Mouse (Mus musculus): ENCODE measurements around the gene Robo1.
A peak's percentile ranks its signal among the peaks of the same experiment; 100 is the strongest.

The Robo1 gene

GRCm38 (mm10) chr16:72841066-72841465, 533.0 kb downstream of the Robo1 start:
- DNase-seq, result peak; percentile 28

- no peak for DNase-seq
Observed at GRCm38 (mm10) chr16:72854101-72854500, 546.0 kb downstream of the Robo1 start.

- DNase-seq, result no peak
Observed at GRCm38 (mm10) chr16:72854809-72855503, 546.9 kb downstream of the Robo1 start.

- DNase-seq, result peak; percentile 28
Observed at GRCm38 (mm10) chr16:72861707-72862277, 553.7 kb downstream of the Robo1 start.

- no peak for DNase-seq
Observed at GRCm38 (mm10) chr16:72866011-72866410, 557.9 kb downstream of the Robo1 start.

- no peak for DNase-seq
Observed at GRCm38 (mm10) chr16:72874934-72875732, 567.0 kb downstream of the Robo1 start.

GRCm38 (mm10) chr16:72888108-72888507, 580.0 kb downstream of the Robo1 start:
- DNase-seq, result peak; percentile 58

- DNase-seq, result no peak
Observed at GRCm38 (mm10) chr16:72889401-72889800, 581.3 kb downstream of the Robo1 start.

GRCm38 (mm10) chr16:72897125-72897524, 589.0 kb downstream of the Robo1 start:
- DNase-seq, result no peak

GRCm38 (mm10) chr16:72908895-72909294, 600.8 kb downstream of the Robo1 start:
- no peak for DNase-seq

- peak; percentile 82 for DNase-seq
Observed at GRCm38 (mm10) chr16:72913134-72913533, 605.0 kb downstream of the Robo1 start.

GRCm38 (mm10) chr16:72914068-72914630, 606.0 kb downstream of the Robo1 start:
- DNase-seq, result no peak

GRCm38 (mm10) chr16:72920013-72920412, 611.9 kb downstream of the Robo1 start:
- DNase-seq, result no peak

GRCm38 (mm10) chr16:72924423-72925224, 616.5 kb downstream of the Robo1 start:
- DNase-seq, result peak; percentile 19

- no peak for DNase-seq
Observed at GRCm38 (mm10) chr16:72928525-72929122, 620.5 kb downstream of the Robo1 start.

- DNase-seq, result no peak
Observed at GRCm38 (mm10) chr16:72930871-72931270, 622.8 kb downstream of the Robo1 start.

GRCm38 (mm10) chr16:72934908-72935307, 626.8 kb downstream of the Robo1 start:
- DNase-seq, result no peak

GRCm38 (mm10) chr16:72937183-72937582, 629.1 kb downstream of the Robo1 start:
- DNase-seq, result no peak

- no peak for DNase-seq
Observed at GRCm38 (mm10) chr16:72939862-72940261, 631.8 kb downstream of the Robo1 start.

- no peak for DNase-seq
Observed at GRCm38 (mm10) chr16:72940786-72941185, 632.7 kb downstream of the Robo1 start.

- no peak for DNase-seq
Observed at GRCm38 (mm10) chr16:72944403-72944802, 636.3 kb downstream of the Robo1 start.

- no peak for DNase-seq
Observed at GRCm38 (mm10) chr16:72951969-72952368, 643.9 kb downstream of the Robo1 start.

Data from cerebellum, adult 8-10 months (tissue).